Mouse (Mus musculus) kidney, adult 18-20 months (tissue): ENCODE data around the gene Alpk1.
"Not testable (repeated sequence)": the region's sequence is repeated elsewhere in the genome, so short reads cannot be mapped to it uniquely, and the experiment has no call there.

Experiments
- DNase-seq: peaks from one replicate; pipeline ENCODE4 v3.0.0; 2021

Alpk1 gene

GRCm38 (mm10) chr3:127790234-127791055, 10.1 kb upstream of the Alpk1 start:
- peak; percentile 42 for DNase-seq

GRCm38 (mm10) chr3:127789500-127790191, 9.3 kb upstream of the Alpk1 start, which contains the start of gene Tifa:
TSS of gene Tifa (plus strand) at chr3:127789805.
- DNase-seq = peak; percentile 75

- DNase-seq = no peak
Measured at GRCm38 (mm10) chr3:127788919-127789318, 8.6 kb upstream of the Alpk1 start.

GRCm38 (mm10) chr3:127788038-127788437, 7.7 kb upstream of the Alpk1 start:
- no peak for DNase-seq

GRCm38 (mm10) chr3:127787032-127787431, 6.7 kb upstream of the Alpk1 start:
- no peak for DNase-seq

- not testable (repeated sequence) for DNase-seq
Measured at GRCm38 (mm10) chr3:127783680-127784079, 3.4 kb upstream of the Alpk1 start.

- DNase-seq = no peak
Measured at GRCm38 (mm10) chr3:127782921-127783320, 2.6 kb upstream of the Alpk1 start.

GRCm38 (mm10) chr3:127780921-127781320, 594 bp upstream of the Alpk1 start:
- DNase-seq = no peak

GRCm38 (mm10) chr3:127769146-127769545, 11.2 kb downstream of the Alpk1 start:
- DNase-seq = no peak

GRCm38 (mm10) chr3:127765971-127766370, 14.4 kb downstream of the Alpk1 start:
- DNase-seq = no peak

- DNase-seq = no peak
Measured at GRCm38 (mm10) chr3:127764541-127764940, 15.8 kb downstream of the Alpk1 start.

- DNase-seq = peak; percentile 69
Measured at GRCm38 (mm10) chr3:127763076-127763612, 17.2 kb downstream of the Alpk1 start.

GRCm38 (mm10) chr3:127762403-127762802, 17.9 kb downstream of the Alpk1 start:
- no peak for DNase-seq

GRCm38 (mm10) chr3:127759212-127759611, 21.1 kb downstream of the Alpk1 start:
- DNase-seq = peak; percentile 27

GRCm38 (mm10) chr3:127758806-127759205, 21.5 kb downstream of the Alpk1 start:
- no peak for DNase-seq

- DNase-seq = no peak
Measured at GRCm38 (mm10) chr3:127757886-127758301, 22.4 kb downstream of the Alpk1 start.

GRCm38 (mm10) chr3:127756458-127756857, 23.9 kb downstream of the Alpk1 start:
- no peak for DNase-seq

- no peak for DNase-seq
Measured at GRCm38 (mm10) chr3:127749981-127750562, 30.3 kb downstream of the Alpk1 start.

GRCm38 (mm10) chr3:127749266-127749665, 31.1 kb downstream of the Alpk1 start:
- DNase-seq = no peak

GRCm38 (mm10) chr3:127748644-127749043, 31.7 kb downstream of the Alpk1 start:
- no peak for DNase-seq

GRCm38 (mm10) chr3:127745911-127746640, 34.3 kb downstream of the Alpk1 start:
- DNase-seq = no peak

GRCm38 (mm10) chr3:127745504-127745903, 34.8 kb downstream of the Alpk1 start:
- DNase-seq = no peak
